Mouse (Mus musculus) MN1 (cell line): ENCODE measurements around the gene Sept9.
"Not testable (repeated sequence)": the region's sequence is repeated elsewhere in the genome, so short reads cannot be mapped to it uniquely, and the experiment has no call there.

Source experiments
- DNase-seq: peaks from one replicate; pipeline ENCODE4 v3.0.0-alpha.2; 2016; ENCODE audit warnings: low spot score

Gene Sept9

GRCm38 (mm10) chr11:117326867-117327600 is 127.6 kb downstream of the Sept9 start:
- DNase-seq = peak; percentile 62

GRCm38 (mm10) chr11:117327633-117328032 is 128.2 kb downstream of the Sept9 start:
- DNase-seq = no peak

- peak; percentile 35 for DNase-seq
Observed at GRCm38 (mm10) chr11:117330076-117330950, 130.9 kb downstream of the Sept9 start.

GRCm38 (mm10) chr11:117330951-117331254 is 131.4 kb downstream of the Sept9 start:
- DNase-seq = no peak

- DNase-seq = peak; percentile 47
Observed at GRCm38 (mm10) chr11:117331361-117332241, 132.1 kb downstream of the Sept9 start.

- peak; percentile 76 for DNase-seq
Observed at GRCm38 (mm10) chr11:117332242-117333149, 133.0 kb downstream of the Sept9 start.

GRCm38 (mm10) chr11:117333150-117333715 is 133.8 kb downstream of the Sept9 start:
- DNase-seq = no peak

GRCm38 (mm10) chr11:117334101-117334500 is 134.6 kb downstream of the Sept9 start:
- DNase-seq = no peak

GRCm38 (mm10) chr11:117335146-117335545 is 135.7 kb downstream of the Sept9 start:
- no peak for DNase-seq

- no peak for DNase-seq
Observed at GRCm38 (mm10) chr11:117336081-117336788, 136.8 kb downstream of the Sept9 start.

- no peak for DNase-seq
Observed at GRCm38 (mm10) chr11:117337749-117338148, 138.3 kb downstream of the Sept9 start.

GRCm38 (mm10) chr11:117338503-117338902 is 139.0 kb downstream of the Sept9 start:
- peak; percentile 74 for DNase-seq

GRCm38 (mm10) chr11:117339050-117339449 is 139.6 kb downstream of the Sept9 start:
- DNase-seq = no peak

- DNase-seq = no peak
Observed at GRCm38 (mm10) chr11:117341218-117341617, 141.8 kb downstream of the Sept9 start.

- DNase-seq = no peak
Observed at GRCm38 (mm10) chr11:117342076-117342475, 142.6 kb downstream of the Sept9 start.

- not testable (repeated sequence) for DNase-seq
Observed at GRCm38 (mm10) chr11:117342490-117342889, 143.0 kb downstream of the Sept9 start.

GRCm38 (mm10) chr11:117343800-117344199 is 144.3 kb downstream of the Sept9 start:
- no peak for DNase-seq

- DNase-seq = no peak
Observed at GRCm38 (mm10) chr11:117344339-117345021, 145.0 kb downstream of the Sept9 start.

- DNase-seq = peak; percentile 71
Observed at GRCm38 (mm10) chr11:117345022-117345765, 145.7 kb downstream of the Sept9 start.
